Mouse (Mus musculus) embryo, embryonic 11 days (tissue): ENCODE data around the gene Myo7a.
A peak's percentile ranks its signal among the peaks of the same experiment; 100 is the strongest.

Experiments used
- DNase-seq: peaks from one replicate; pipeline ENCODE4 v3.0.0-alpha.2; 2015

The Myo7a gene

DNA sequence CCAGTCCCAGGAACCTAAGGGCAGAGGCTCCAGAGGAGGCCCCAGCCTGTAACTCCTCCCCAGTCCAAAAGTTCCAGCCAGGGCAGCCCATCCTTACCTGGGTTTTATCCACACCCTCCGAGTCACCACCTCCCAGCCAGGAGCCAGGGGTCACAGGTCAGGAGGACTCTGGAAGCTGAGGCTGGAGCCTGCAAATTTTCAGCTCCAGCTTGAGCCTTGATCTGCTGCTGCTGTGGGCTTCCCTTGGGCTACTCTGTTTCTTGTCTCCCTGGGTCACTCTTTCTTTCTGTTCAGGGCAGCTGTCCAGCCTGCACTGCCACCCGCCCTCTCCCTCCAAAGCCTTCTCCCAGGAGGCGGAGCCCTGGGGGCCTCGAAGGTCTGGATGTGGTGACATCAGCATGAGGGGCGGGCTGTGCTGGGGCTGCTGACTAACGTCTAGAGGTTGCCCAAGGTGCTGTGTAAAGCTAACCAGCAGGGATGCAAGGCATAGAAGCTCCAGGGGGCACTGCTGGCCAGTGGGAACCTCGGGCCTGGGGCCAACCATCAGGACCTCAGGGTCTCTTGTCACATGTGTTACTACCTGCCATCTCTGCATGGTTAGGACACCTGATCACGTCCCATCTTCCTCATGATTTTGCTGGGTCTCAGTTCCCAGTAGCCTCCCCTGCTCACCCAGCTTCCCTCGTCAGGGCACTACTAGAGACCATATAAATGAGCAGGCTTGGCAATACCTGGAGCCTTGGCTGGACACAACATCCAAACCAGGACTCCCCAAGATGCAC is at the start of gene Myo7a:
Myo7a (minus strand) TSS at position 346 of the 782 bp plus-strand sequence.
- DNase-seq = peak; percentile 65

DNA sequence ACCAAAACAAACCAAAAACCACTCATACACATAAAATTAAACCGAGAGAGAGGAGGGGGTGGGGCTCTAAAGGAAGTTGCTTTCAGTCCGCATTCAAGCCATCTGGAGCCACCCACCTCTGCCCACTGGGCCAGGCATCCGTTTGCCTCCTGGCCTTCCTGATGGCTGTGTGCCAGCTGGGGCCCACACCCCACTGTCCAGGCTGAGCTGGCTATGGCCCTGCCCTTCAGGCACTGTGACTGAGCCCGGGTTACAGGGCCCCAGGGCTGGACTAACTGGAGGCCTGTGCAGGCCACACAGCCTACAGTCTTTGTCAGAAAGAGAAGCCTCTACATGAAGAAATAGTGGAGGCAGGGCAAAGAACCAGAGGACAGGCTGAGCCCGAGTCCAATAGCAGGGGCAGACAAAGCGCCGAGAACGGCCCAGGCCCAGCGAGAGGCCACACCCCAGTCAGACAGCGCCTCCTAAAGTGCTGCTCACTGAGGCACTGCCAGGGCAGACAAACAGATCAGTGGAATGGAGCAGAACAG is 45.7 kb upstream of the Myo7a start:
- no peak for DNase-seq

DNA sequence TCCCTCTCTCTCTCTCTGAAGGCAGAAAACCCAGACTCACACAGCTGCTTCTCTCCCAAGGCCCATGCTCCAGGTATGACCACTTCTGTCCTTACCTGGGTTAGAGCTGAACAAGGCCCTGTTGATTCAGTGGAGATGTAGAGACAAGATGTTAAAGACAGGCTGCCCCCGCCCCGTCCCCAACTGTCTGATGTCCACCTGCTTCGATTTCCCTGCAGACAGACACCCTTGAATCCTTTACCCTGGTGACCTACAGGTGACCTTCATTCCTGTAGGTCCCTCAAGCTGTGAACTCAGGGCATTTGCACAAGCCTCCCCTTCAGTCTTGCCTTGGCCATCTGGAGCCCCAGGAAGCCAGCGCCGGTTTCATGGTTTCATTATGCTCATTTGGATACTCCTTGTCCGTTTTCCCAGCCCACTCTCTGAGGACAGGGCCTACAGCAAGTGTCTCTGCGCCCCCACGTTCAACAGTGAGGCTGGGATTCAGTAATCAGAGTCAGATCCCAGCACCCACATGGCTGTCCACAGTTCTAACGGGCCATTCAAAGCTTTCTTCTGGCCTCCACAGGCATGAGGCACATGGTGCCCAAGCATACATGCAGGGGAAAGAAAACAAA is 45.2 kb upstream of the Myo7a start:
- DNase-seq = no peak

GRCm38 (mm10) chr7:98163700-98164099 is 44.4 kb upstream of the Myo7a start:
- no peak for DNase-seq

DNA sequence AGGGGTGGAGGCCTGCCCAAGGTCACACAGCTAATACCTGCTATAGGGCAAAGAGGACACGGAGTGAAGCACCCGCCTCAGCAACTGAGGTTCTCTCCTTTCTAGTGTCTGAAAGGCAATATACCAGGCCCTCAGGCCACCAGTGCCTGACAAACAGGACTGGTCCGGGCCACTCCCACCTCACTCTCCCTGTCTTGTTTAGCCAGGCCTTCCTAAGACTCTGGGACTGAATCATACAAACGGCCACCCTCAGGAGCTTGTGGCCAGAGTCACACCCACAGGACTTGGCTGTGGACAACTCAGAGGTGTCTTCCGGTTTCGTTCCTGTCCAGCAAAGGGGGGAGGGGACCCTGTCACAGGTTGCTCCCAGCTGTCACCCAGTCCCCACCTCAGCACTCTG is 42.9 kb upstream of the Myo7a start:
- DNase-seq = no peak

DNA sequence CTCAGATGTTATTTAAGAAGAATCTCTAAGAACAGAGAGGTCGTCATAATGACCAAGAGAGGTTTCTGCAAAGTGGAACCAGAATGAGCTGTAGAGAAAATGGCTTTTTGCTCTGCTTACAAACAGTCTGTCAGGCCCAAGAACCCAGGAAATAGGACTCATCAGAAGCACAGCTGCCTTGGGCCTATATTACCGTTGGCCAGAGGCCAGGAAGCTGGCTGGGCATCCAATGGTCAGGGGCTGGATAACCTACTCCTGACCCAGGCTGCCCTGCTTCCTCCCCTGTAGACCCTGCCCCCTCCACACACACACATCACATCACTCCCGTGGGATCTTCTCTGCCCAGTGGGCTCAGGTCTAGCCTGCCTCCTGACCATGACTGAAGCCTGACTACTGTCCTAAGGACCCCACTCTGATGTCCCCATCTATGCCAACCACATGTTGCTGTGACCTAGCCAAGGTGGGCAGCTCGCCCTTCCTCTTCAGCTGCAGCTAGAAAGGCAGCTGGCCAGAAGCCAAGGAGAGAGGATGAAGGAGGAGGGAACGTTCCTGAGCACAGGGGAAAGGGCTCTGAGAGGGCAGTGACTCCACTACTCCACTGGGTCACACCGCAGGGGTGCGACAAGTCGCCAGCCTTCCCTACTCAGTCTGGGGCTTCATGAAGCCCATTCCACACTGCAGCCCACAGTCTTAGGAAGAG is 40.9 kb upstream of the Myo7a start:
- DNase-seq = no peak

DNA sequence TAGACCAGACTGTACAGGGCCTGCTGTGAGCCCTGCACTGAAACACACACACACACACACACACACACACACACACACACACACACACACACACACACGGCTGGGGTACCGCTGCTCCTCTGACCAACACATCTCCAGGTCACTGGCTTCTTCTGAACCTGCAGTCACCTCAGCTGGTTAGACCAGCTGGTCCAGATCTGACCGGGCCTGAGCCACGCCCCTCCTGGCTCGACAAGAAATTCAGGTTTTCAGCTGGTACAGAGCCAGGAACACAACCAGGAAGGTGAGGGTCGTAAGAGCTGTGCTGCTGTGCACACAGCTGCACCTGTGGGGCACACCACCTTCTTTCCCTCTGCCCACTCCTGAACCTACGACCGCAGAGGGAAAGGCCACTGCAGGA is 39.2 kb upstream of the Myo7a start:
- no peak for DNase-seq

DNA sequence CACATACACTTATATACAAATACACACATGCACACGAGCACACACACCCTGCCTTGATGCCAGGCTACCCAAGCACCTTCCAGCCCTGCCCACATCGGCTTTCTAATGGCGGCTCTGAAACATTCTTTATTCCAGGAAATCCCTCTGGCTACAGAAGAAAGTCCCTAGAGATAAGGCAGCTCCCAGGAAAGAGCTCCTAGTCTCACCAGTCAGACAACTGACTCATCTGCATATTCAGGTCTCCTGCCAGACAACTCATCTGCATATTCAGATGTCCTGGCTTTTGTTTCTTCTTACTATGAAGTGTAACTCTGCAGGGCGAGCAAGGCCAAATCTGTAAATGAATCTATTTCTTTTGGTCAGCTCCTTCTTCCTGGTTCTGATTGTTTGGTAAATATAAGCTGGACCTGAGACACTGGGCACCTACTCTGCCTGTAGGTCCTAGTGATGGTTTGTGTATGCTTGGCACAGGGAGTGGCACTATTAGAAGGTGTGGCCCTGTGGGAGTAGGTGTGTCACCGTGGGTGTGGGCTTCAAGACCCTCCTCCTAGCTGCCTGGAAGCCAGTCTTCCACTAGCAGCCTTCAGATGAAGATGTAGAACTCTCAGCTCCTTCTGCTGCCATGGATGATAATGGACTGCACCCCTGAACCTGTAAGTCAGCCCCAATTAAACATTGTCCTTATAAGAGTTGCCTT is 38.5 kb upstream of the Myo7a start:
- DNase-seq = no peak

GRCm38 (mm10) chr7:98156280-98156665 is 36.9 kb upstream of the Myo7a start:
- no peak for DNase-seq

DNA sequence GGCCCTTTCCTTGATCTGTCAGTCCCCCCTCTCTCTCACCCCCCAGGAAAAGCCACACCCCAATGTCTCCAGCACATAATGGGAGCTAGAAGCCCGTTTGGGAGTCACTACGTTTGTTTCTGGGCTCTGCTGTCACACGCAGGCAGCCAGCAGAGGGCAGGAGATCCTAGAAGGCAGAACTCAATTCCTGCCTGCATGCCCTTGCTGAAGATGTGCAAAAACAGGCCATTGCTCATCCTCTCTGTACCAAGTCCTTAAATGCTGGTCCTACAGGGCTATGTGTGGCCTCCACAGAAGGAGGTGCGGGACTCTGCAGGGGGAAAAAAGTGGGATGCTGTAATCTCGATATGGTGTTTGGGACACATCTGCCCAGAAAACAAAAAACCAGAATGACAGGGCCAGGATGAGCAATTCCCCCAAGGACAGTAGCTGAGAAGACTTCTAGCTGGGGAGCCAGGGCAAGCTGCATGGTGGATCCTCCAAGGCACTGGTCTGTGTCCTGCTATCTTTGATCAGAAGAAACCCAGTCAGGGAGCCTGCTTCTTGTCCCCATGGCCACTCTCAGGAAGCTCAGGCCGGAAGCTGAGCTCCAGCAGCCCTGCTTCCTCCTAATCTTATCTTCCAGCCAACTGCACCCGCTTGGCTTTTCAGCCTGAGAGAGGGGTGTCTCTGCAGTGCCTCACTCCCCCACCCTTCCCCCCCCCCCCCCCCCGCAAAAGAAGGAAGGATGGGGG is 36.4 kb upstream of the Myo7a start:
- DNase-seq = peak; percentile 82

- no peak for DNase-seq
Observed at GRCm38 (mm10) chr7:98153892-98154291, 34.6 kb upstream of the Myo7a start.

GRCm38 (mm10) chr7:98153345-98153744 is 34.0 kb upstream of the Myo7a start:
- DNase-seq = no peak

- no peak for DNase-seq
Observed at GRCm38 (mm10) chr7:98152400-98152799, 33.1 kb upstream of the Myo7a start.

DNA sequence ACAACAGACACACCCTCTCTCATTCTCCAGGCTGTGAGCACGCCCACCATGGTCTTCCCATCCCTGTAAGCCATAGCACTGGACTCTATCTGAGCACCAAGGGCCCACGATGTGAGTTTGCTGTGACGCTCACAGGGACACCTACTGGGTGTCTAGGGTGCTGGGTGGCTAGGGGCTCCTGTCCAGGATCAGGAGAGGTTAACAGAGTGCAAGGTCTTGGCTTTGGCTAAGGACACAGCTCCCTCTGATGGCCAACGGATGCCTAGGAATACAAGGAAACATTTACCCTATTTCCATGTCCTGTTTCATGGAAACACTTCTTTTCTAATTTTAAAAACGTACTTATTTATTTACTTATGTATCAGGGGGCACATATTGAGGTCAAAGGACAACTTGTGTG is 31.2 kb upstream of the Myo7a start:
- no peak for DNase-seq

- peak; percentile 37 for DNase-seq
Observed at GRCm38 (mm10) chr7:98149802-98150201, 30.5 kb upstream of the Myo7a start.

DNA sequence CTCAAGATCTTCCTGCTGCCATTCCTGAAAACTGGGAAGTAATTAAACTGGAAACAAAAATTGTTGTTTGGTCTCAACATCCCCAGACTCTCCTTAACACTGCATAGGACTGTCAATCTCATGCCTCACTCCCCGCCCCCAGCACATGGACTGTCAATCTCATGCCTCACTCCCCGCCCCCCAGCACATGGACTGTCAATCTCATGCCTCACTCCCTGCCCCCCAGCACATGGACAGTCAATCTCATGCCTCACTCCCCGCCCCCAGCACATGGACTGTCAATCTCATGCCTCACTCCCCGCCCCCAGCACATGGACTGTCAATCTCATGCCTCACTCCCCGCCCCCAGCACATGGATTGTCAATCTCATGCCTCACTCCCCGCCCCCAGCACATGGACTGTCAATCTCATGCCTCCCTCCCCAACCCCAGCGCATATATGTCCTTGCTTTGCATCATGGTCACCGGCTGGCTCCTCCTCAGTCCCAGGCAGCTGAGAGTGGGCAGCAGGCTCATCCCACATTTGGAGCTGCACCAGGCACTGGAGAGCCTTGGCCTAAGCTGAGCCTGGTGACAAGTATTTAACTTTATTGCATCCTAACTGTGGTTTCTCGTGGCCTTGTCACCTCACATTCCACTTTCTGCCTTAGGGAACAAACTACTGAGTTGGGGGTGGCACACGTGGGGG is 29.5 kb upstream of the Myo7a start:
- DNase-seq = no peak

DNA sequence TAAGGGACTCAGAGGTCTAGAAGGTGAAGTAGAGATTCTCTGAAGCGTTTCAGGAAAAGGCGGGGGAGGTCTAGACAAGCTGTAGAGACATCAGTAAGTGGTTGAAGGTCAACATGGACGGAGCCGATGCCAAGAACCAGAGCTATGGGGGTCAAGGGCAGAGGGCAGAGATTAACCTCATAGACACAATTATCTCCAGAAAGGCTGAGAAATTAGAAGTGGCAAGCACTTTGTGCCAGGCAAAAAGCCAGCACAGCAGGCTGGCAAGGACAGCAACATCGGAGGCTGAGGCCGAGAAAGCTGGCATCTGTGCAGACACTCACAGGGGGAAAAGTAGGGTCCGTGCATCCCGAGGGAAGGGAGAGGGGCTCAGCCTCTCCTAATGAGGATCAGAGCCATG is 28.4 kb upstream of the Myo7a start:
- no peak for DNase-seq

- DNase-seq = no peak
Observed at GRCm38 (mm10) chr7:98146447-98146845, 27.1 kb upstream of the Myo7a start.

GRCm38 (mm10) chr7:98145842-98146446 is 26.6 kb upstream of the Myo7a start:
- DNase-seq = no peak

GRCm38 (mm10) chr7:98145402-98145801 is 26.1 kb upstream of the Myo7a start, which contains the start of gene Omp:
Gene Omp (minus strand): TSS chr7:98145502.
- no peak for DNase-seq

DNA sequence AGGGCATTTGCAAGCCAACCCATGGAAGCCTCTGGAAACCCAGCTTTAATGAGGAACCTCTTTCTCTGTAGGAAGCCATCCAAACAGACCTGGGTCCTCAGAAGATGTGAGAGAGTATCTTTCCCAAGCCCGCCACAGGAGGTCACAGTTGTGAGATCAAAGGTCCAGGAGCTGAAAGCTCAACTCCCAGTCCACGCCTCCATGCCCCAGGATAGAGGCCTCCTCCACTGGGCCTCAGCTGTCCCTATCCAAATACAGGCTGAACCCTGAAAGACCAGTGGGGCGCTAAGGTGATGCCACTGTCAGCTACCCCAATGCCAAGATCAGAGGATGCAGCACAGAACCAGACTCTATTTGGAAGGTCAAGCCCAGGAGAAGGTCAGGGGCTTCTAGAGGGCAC is 23.3 kb upstream of the Myo7a start:
- DNase-seq = no peak
